In genomic region chr4:142336943-142337342, GRCm38 (mm10) we compare ENCODE assay signal across 13 mouse cellular contexts.
DNase-seq lines count a peak whose midpoint lies in the region; ATAC-seq lines count a peak whose summit lies in the region.
"Had no signal": no experiment of that assay in that cellular context is flagged by ENCODE, and none has a peak within 500 bp of the region (broad histone marks: within the 10 kb centered on the region; RNA-seq: fewer than 3 reads in every experiment).

No protein-coding gene starts in this region.

- peaks cover 17% of the 10 kb centered on the region for H3K4me1 ChIP-seq in forebrain, embryonic 10.5 days
- H3K4me1 ChIP-seq in forebrain, embryonic 11.5 days (replicated peaks; ENCODE audit: control insufficient read depth, insufficient read depth, low read length) = peaks cover 8% of the 10 kb centered on the region; the same call in 1 of the 2 replicates

- no peaks in the 10 kb centered on the region for H3K27me3 ChIP-seq in forebrain, embryonic 10.5 days (ENCODE audit: poor library complexity, severe bottlenecking)
- no peaks in the 10 kb centered on the region for H3K27me3 ChIP-seq in forebrain, embryonic 11.5 days (ENCODE audit: control insufficient read depth, insufficient read depth, low read length)
- H3K27me3 ChIP-seq: neural tube, embryonic 13.5 days had no signal

- no peak overlapping the region for H3K9ac ChIP-seq in forebrain, embryonic 11.5 days (ENCODE audit: low read length)
- H3K9ac ChIP-seq: neural tube, embryonic 13.5 days had no signal

- H3K4me3 ChIP-seq in forebrain, embryonic 10.5 days = no peak overlapping the region
- H3K4me3 ChIP-seq in forebrain, embryonic 11.5 days (ENCODE audit: low read depth, low read length) = no peak overlapping the region
- H3K4me3 ChIP-seq: erythroblast, embryonic 14.5 days; neural tube, embryonic 13.5 days had no signal

- no peak for ATAC-seq in forebrain, embryonic 11.5 days (replicated peaks; ENCODE audit: low FRiP score)
- no peak for ATAC-seq in activated CD4-positive, CD25-positive, alpha-beta regulatory T cell, adult 4 months

- H3K27ac ChIP-seq in forebrain, embryonic 10.5 days = peak overlapping the region; percentile 2; the same call in 1 of the 2 replicates
- H3K27ac ChIP-seq in forebrain, embryonic 11.5 days (ENCODE audit: low read depth, low read length) = no peak overlapping the region

- no peak overlapping the region for H3K4me2 ChIP-seq in forebrain, embryonic 11.5 days (ENCODE audit: low read depth, low read length, severe bottlenecking)
- H3K4me2 ChIP-seq: neural tube, embryonic 13.5 days had no signal

- intact Hi-C loops in gastrocnemius, postnatal 36 days (cut with DNase I) = no loop called here

- WGBS in forebrain, embryonic 10.5 days = 68% methylated on average over 2 of the region's 2 CpGs
- WGBS in forebrain, embryonic 11.5 days = 47% methylated on average over 2 of the region's 2 CpGs

- H3K36me3 ChIP-seq in forebrain, embryonic 10.5 days (replicated peaks) = no peaks in the 10 kb centered on the region; the same call in 1 of the 2 replicates
- no peaks in the 10 kb centered on the region for H3K36me3 ChIP-seq in forebrain, embryonic 11.5 days (ENCODE audit: control insufficient read depth, insufficient read depth, low read length)
- H3K36me3 ChIP-seq: neural tube, embryonic 13.5 days had no signal

- H3K9me3 ChIP-seq in forebrain, embryonic 10.5 days = no peaks in the 10 kb centered on the region; the same call in 1 of the 2 replicates
- H3K9me3 ChIP-seq in forebrain, embryonic 11.5 days (ENCODE audit: control insufficient read depth, low read length) = no peaks in the 10 kb centered on the region; the same call in 1 of the 2 replicates
- H3K9me3 ChIP-seq: neural tube, embryonic 13.5 days had no signal

- DNase-seq in forebrain, embryonic 10.5 days (ENCODE audit: extremely low spot score, low spot score) = no peak
- no peak for DNase-seq in forebrain, embryonic 11.5 days (ENCODE audit: low spot score)
- peak; percentile 10 for DNase-seq in kidney, adult 9 months
- no peak for DNase-seq in kidney, postnatal 14 days
- DNase-seq in right cerebral cortex, adult 18-20 months = peak; percentile 19
- DNase-seq in right cerebral cortex, postnatal 4 days = no peak
- no peak for DNase-seq in gastrocnemius, postnatal 36 days
- DNase-seq: layer of hippocampus, postnatal 36 days; lung, adult 18-20 months; thymus, postnatal 36 days had no signal

Comparison
In these comparisons a context has a peak if more than half of its experiments do, and no peak if none do; other contexts are left out.
1. DNase-seq: peak in kidney, adult 9 months (single experiment) and right cerebral cortex, adult 18-20 months (single experiment); none in forebrain, embryonic 10.5 days (single experiment), forebrain, embryonic 11.5 days (single experiment), kidney, postnatal 14 days (single experiment), right cerebral cortex, postnatal 4 days (single experiment) and gastrocnemius, postnatal 36 days (0 of 2).